Mouse (Mus musculus) embryonic facial prominence, embryonic 13.5 days (tissue): ENCODE data around the gene Olfr513. TPM values are rescaled to one million over a fixed set of nuclear protein-coding genes. Genes with fewer than 3 reads are reported as not detected.

Experiments used
- ATAC-seq: fragments of 200-750 bp; cut with Nextera tagmentation; 2 replicates; pipeline ENCODE4 v1.8.0; 2017; ENCODE audit warnings: low read depth; ENCODE audit not compliant: insufficient number of reproducible peaks, insufficient read depth, low FRiP score, low TSS enrichment
- H3K27ac ChIP-seq: fragments of 300-500 bp; sonication (generic); 2 replicates; pipeline ENCODE4 v1.5.1; 2015; ENCODE audit warnings: moderate library complexity, mild to moderate bottlenecking, inconsistent platforms
- H3K27me3 ChIP-seq: fragments of 300-500 bp; sonication (generic); 2 replicates; pipeline ENCODE4 v1.6.1; 2015; ENCODE audit warnings: mild to moderate bottlenecking, inconsistent platforms
- H3K36me3 ChIP-seq: fragments of 300-500 bp; sonication (generic); 2 replicates; pipeline ENCODE4 v1.6.1; 2015; ENCODE audit warnings: mild to moderate bottlenecking, inconsistent platforms
- H3K4me1 ChIP-seq: fragments of 300-500 bp; sonication (generic); 2 replicates; pipeline ENCODE4 v1.6.1; 2015; ENCODE audit warnings: inconsistent platforms
- H3K4me2 ChIP-seq: fragments of 300-500 bp; sonication (generic); 2 replicates; pipeline ENCODE4 v1.6.1; 2015; ENCODE audit warnings: moderate library complexity, mild to moderate bottlenecking, inconsistent platforms
- H3K4me3 ChIP-seq: fragments of 300-500 bp; sonication (generic); 2 replicates; pipeline ENCODE4 v1.5.1; 2015; ENCODE audit warnings: mild to moderate bottlenecking, inconsistent platforms
- H3K9ac ChIP-seq: fragments of 300-500 bp; sonication (generic); 2 replicates; pipeline ENCODE4 v1.6.1; 2015; ENCODE audit warnings: mild to moderate bottlenecking, inconsistent platforms
- H3K9me3 ChIP-seq: fragments of 300-500 bp; sonication (generic); 2 replicates; pipeline ENCODE4 v1.6.1; 2016; ENCODE audit warnings: inconsistent platforms
- WGBS: fragments of 180-500 bp; shearing (Covaris S2); methylation state at CpG from one replicate; pipeline ENCODE4 v1.1.7; 2015; ENCODE audit warnings: mixed read lengths; 5-methylcytosine and 5-hydroxymethylcytosine counted together
- polyA plus RNA-seq: library from polyadenylated mRNA; unstranded; fragments of >200 nt; fragmentation: Nextera tagmentation; extraction: Ambion mirVana; gene quantifications from 2 replicates; pipeline ENCODE4 v1.2.1, GENCODE M21; 2015

Olfr513 gene
- not detected in 2 replicates for polyA plus RNA-seq

DNA sequence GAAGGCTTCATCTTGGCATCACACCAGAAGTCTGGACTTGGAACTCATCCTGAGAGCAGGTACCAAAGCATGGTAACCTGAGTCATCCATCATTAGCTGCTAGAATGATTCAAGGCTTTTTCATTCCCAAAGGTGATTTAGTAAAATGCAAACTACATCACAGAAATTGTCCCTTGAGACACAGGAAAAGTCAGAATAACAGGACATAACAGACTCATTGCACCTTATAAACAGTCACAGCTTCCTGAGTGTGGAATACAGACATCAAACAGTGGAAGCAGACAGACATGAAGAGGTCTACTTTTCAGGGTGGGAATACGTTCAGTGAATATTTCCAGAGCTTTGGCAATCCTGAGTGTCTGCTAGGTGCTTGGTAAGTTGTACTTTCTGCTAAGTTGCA lies at the start of gene Olfr513:
TSS of gene Olfr513 (plus strand) at position 301 of the 400 bp plus-strand sequence.
- Histone ChIP-seq H3K36me3 (no peaks in the 10 kb centered on the region), H3K27me3 (no peaks in the 10 kb centered on the region), H3K4me2 (no peak within 1 kb of the TSS), H3K27ac (no peak within 1 kb of the TSS), H3K9me3 (no peaks in the 10 kb centered on the region), H3K4me1 (no peaks in the 10 kb centered on the region), H3K4me3 (no peak within 1 kb of the TSS), H3K9ac (no peak within 1 kb of the TSS)
- no peak for ATAC-seq
- WGBS = 59% methylated on average over 1 of the region's 1 CpGs

DNA sequence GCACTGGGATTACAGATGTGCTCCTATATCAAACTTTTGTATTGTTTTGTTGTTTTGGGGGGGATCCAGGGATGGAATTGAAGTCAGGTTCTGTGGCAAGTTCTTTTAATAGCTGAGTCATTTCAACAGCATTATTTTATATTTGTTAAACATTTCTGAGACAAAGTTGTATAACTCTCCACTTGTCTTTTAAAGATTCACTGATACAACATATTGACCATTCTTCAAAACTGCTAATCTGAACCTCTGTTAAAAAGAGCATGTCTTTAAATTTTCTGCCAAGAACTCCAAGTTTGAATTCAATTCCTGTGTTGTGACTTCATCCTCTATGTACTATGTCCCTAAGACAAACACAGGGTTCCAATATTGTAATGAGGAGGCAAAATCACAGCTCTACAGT lies 37.8 kb upstream of the Olfr513 start, which contains the start of gene Olfr512:
TSS of gene Olfr512 (plus strand) at position 301 of the 400 bp plus-strand sequence.
- H3K27me3 ChIP-seq = no peaks in the 10 kb centered on the region
- no peak within 1 kb of the TSS for H3K9ac ChIP-seq
- no peaks in the 10 kb centered on the region for H3K9me3 ChIP-seq
- no peaks in the 10 kb centered on the region for H3K4me1 ChIP-seq
- no peaks in the 10 kb centered on the region for H3K36me3 ChIP-seq
- ATAC-seq = no peak
- no peak within 1 kb of the TSS for H3K4me3 ChIP-seq
- no peak within 1 kb of the TSS for H3K4me2 ChIP-seq
- H3K27ac ChIP-seq = no peak within 1 kb of the TSS

DNA sequence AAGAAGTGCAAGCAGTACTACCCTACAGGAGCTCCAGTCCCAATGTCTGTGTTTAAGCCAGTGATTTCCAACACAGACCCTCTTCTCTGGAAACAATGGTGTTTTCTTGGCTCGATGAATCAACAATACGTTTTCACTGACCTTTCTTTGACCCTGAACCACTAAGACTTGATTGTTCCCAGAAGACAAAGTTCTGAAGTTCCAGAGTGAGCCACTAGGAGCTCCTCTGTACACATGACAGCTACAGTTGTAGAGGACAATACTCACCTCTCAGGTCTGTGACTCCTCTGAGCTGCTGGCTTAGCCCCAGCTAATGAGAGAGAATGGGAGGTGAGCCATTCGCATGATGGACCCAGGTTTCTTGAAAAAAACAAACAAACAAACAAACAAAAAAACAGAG lies 9.6 kb downstream of the Olfr513 start:
- 26% methylated on average over 3 of the region's 3 CpGs for WGBS

DNA sequence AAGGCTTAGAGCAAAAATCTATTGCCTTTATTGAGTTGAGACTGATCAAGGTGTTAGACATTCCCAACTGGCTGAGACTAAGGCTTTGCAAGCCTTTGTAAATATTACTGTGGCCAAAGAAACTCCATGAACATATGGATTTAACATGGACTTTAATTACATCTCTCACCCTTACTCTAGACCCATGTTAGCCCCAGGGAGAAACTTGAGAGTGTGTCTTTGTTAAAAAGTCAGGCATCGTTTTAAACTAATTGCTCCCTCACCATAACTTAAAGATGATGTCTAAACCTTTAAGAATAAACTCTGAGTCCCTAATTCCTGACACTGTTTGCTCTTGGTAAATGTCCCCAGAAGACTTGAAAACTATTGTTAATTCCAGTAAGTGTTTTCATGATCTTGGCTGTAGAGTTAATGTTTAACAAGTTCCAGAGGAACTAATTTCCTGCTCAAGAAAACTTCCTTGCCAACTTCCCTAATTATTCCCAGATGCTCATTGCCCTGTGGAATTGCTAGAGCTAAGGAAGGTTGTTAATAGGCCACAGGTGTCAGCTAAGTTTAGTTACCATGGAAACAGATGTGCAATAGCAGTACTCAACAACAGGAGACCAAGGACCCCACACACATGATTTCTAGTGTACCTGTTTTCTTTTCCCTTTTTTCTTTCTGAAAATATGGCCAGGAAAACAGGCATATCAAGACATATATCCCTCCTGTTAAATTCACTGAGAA lies 46.6 kb downstream of the Olfr513 start:
- H3K4me3 ChIP-seq = no peak overlapping the region
- no peaks in the 10 kb centered on the region for H3K36me3 ChIP-seq
- no peak overlapping the region for H3K27ac ChIP-seq
- H3K27me3 ChIP-seq = no peaks in the 10 kb centered on the region
- no peak; the same call in 1 of the 2 replicates for ATAC-seq
- 0% methylated on average over 1 of the region's 1 CpGs for WGBS
- H3K9me3 ChIP-seq = no peaks in the 10 kb centered on the region
- H3K4me2 ChIP-seq = no peak overlapping the region
- H3K9ac ChIP-seq = no peak overlapping the region
- H3K4me1 ChIP-seq = 0 out of 2 replicates have a peak, but pooled peaks cover 4% of the 10 kb centered on the region

More for the DNA sequence above, 9.6 kb downstream of the Olfr513 start:
- Histone ChIP-seq H3K4me3 (no peak overlapping the region), H3K4me2 (no peak overlapping the region), H3K4me1 (no peaks in the 10 kb centered on the region), H3K9ac (no peak overlapping the region), H3K36me3 (no peaks in the 10 kb centered on the region), H3K27ac (no peak overlapping the region), H3K9me3 (no peaks in the 10 kb centered on the region), H3K27me3 (no peaks in the 10 kb centered on the region)
- no peak for ATAC-seq

Other genes starting within 250 kb of the Olfr513 start
- gene Olfr502, start 225.9 kb upstream of the Olfr513 start, polyA plus RNA-seq = 0.17 TPM in 1 of 2 replicates, not detected in the other
- not detected in 2 replicates for gene Olfr503, start 206.4 kb upstream of the Olfr513 start, polyA plus RNA-seq
- gene Olfr504, start 185.2 kb upstream of the Olfr513 start, polyA plus RNA-seq = not detected in 2 replicates
- not detected in 2 replicates for gene Olfr506, start 140.2 kb upstream of the Olfr513 start, polyA plus RNA-seq
- gene Olfr507, start 129.2 kb upstream of the Olfr513 start, polyA plus RNA-seq = not detected in 2 replicates
- not detected in 2 replicates for gene Olfr508, start 121.0 kb upstream of the Olfr513 start, polyA plus RNA-seq
- 0.06 and 0.25 TPM in 2 replicates for gene Olfr509, start 99.1 kb upstream of the Olfr513 start, polyA plus RNA-seq
- not detected in 2 replicates for gene Olfr510, start 84.6 kb upstream of the Olfr513 start, polyA plus RNA-seq
- gene Olfr512, start 37.7 kb upstream of the Olfr513 start, polyA plus RNA-seq = not detected in 2 replicates
- not detected in 2 replicates for gene Olfr514, start 75.0 kb downstream of the Olfr513 start, polyA plus RNA-seq
- not detected in 2 replicates for gene Olfr516, start 99.6 kb downstream of the Olfr513 start, polyA plus RNA-seq
- gene Olfr517, start 121.4 kb downstream of the Olfr513 start, polyA plus RNA-seq = not detected in 2 replicates
- gene Olfr518, start 134.0 kb downstream of the Olfr513 start, polyA plus RNA-seq = not detected in 2 replicates
- gene Olfr519, start 143.4 kb downstream of the Olfr513 start, polyA plus RNA-seq = not detected in 2 replicates
- 0.11 TPM in 2 replicates for gene Nlrp10, start 179.2 kb downstream of the Olfr513 start, polyA plus RNA-seq
- gene Eif3f, start 183.4 kb downstream of the Olfr513 start, polyA plus RNA-seq = 93.2 and 111 TPM in 2 replicates
- gene Tub, start 199.4 kb downstream of the Olfr513 start, polyA plus RNA-seq = 3.9 and 4.3 TPM in 2 replicates